Mouse (Mus musculus) layer of hippocampus, postnatal 14 days (tissue): Measurements from ENCODE around the gene Gm42669. TPM values are rescaled to one million over a fixed set of nuclear protein-coding genes. Genes with fewer than 3 reads are reported as not detected.

Experiments used
- DNase-seq, 2 experiments: peaks; one replicate each; pipeline ENCODE4 v3.0.0; 2021 to 2022; ENCODE audit warnings: low spot score in 2 of 2, mixed read lengths in 1 of 2
- total RNA-seq, 2 experiments: library from RNA; stranded (reverse); gene quantifications; 2 replicates each; pipeline ENCODE4 v1.2.3; 2021

Gene Gm42669
- total RNA-seq, 2 experiments from 2014 or later, result 0.41 to 0.45 TPM

GRCm38 (mm10) chr5:107518602-107519001 lies 11.2 kb downstream of the Gm42669 start:
- DNase-seq, result no peak

- no peak for DNase-seq
Observed at GRCm38 (mm10) chr5:107521386-107521785, 14.0 kb downstream of the Gm42669 start.

- DNase-seq, result no peak
Observed at GRCm38 (mm10) chr5:107521897-107522296, 14.5 kb downstream of the Gm42669 start.

GRCm38 (mm10) chr5:107524281-107524680 lies 16.9 kb downstream of the Gm42669 start:
- DNase-seq, result no peak

DNA sequence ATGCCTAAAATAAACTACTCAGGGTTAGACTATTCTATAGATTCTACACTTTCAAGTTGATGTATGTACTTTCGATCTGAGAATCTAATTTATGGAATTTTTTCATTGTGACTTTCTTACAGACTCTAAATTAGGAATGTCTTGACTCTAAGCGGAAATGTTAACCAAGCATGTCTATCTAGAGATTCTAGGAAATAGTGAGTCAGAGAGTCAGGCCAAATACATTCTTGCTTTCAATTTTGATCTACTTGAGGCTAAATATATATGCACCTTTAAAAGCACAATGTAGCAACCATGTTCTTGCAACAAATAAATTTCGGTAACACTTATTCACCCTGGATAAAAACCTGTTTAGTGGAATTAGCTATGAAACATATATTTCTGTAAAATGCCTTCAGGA lies 21.4 kb downstream of the Gm42669 start:
- no peak for DNase-seq

DNA sequence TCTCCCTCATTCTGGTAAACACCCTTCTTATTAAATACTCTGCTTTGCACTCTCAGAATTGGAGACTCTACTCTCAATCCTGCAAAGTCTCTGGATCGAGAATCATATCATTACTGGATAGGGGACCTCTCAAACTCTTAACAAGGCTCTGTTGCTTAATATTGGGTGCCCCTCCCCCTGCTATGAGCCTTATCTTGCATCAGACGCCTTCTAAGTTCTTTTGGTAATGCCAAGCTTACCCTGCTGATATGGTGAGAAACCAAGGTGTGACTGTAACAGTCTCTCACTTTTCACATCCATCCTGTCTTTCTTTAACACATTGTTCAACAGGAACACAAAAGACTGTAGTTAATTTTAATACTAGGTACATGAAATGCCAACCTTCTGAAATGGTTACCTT lies 26.2 kb downstream of the Gm42669 start:
- no peak for DNase-seq

DNA sequence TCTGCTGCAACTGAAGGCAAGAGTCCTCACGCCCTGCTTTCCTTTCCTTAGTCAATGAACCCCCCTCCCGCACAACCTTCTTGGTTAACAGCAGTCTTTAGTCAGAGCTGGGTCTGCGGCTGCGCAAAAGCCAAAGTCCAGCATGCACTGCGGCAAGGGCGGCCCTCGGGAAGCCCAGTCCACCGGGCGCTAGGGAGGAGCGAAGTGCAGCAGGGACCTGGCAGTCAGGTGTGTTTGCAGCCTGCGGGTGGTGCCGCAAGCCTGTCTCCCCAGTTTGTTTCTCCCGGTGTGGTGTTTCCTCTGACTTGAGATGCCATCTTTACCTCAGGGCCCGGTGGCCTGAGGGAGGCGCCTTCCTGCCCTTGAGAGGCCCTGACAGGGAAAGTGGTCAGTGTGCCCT lies 27.2 kb downstream of the Gm42669 start, which contains the start of gene 1700028K03Rik:
Gene 1700028K03Rik, plus strand, starts transcription at position 129 of the 400 bp plus-strand sequence.
- no peak for DNase-seq

DNA sequence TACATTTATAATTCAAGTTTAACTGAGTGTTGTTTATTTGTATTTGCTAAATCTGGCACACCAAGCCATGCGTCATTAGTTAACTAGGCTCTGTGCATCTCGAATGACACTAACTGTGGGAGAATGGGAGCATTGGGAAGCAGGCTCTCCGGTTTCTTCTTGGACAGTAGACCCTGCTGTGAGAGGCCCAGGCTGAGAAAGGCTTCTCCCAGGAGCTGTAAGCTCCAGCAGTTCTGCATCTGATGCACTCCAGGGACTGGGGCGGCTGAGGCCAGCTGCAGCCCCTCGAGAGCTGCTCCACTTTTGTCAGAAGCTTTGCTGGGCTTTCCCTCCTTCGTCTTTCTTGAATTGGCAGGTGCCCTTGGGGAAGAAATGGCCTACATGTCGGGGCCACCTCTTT lies 34.3 kb downstream of the Gm42669 start:
- no peak for DNase-seq

- no peak for DNase-seq
Observed at GRCm38 (mm10) chr5:107545927-107546326, 38.5 kb downstream of the Gm42669 start.

- no peak for DNase-seq
Observed at GRCm38 (mm10) chr5:107547955-107548354, 40.5 kb downstream of the Gm42669 start.

DNA sequence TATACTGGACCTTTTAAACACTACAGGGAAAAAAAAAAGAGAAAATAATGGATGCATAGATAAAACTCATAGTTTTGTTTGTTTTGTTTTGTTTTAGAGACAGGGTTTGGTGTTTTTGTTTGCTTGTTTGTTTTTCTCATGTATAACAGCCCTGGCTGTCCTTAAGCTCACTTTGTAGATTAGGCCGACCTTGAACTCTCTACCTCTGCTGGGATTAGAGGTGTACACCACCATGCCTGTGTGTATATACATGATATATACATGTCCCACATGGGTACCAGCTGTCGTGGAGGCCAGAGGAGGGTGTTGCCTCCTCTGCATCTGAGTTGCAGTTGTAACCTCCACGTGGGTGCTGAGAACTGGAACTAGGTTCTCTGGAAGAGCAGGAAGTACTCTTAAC lies 41.0 kb downstream of the Gm42669 start:
- no peak for DNase-seq

- DNase-seq, result no peak
Observed at GRCm38 (mm10) chr5:107554336-107554735, 46.9 kb downstream of the Gm42669 start.

GRCm38 (mm10) chr5:107556969-107557368 lies 49.5 kb downstream of the Gm42669 start:
- DNase-seq, result no peak

DNA sequence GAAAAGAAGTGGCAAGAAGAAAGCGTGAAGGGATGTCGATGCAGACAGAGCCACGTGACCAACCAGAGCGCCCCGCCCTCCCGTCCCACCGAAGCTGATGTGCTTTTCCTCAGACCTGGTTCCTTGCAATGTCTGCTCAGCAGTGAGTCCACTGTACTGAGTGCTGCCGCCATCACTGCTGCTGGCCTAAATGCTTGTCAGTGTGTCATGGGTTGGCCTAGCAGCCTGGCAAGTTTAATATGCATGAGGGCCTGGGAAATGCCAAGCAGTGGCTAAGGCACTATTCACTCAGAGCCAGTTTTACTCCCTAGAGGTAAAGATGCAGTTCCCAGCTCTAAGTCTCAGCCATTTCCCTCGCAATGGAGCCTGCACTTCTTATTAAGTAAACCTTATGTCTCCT lies 61.7 kb downstream of the Gm42669 start:
- peak in 1 of 2 experiments; percentile 14 for DNase-seq

DNA sequence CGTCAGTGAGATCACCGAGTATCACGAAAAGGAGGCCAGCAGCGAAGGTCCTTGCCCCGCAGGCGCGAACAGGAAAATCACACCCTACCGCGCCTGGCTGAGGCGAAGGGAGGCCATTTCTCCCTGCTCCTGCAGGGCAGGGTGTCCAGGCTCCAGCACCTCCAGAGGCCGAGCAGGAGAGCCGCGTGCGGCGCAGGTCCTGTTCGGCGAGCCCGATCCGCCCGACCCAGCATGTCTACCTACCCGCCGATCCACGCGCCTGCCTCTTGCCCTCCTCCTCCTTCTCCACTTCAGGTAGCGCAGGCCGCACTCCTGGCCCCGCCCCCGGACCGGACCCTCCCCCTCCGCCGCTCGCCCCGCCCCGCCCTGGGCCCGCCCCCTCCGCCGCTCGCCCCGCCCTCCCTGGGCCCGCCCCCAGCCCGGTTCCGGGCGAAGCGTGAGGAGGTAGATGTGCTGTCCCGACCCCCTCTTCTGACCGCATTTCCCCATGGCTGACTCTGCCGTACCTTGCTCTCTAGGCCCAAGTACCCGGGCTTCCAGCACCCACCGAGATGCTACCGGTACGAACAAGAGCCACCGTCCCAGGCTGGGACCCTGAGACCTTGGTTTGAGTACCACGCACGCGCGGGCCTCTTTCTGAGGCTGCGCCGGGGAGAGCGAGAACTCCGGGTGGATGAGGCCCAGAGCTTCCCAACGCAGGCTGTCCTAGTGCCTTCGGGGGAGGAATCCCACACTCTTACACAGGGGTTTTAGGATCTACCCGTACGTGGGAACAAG lies 90.1 kb downstream of the Gm42669 start, which contains the start of the genes Rpap2 and Glmn:
Gene Rpap2, plus strand, starts transcription at position 73 of the 777 bp plus-strand sequence.
Gene Glmn, minus strand, starts transcription at position 588 of the 777 bp plus-strand sequence.
- DNase-seq, result peak; percentile 82 to 85

- DNase-seq, result no peak
Observed at GRCm38 (mm10) chr5:107598380-107598779, 91.0 kb downstream of the Gm42669 start.

DNA sequence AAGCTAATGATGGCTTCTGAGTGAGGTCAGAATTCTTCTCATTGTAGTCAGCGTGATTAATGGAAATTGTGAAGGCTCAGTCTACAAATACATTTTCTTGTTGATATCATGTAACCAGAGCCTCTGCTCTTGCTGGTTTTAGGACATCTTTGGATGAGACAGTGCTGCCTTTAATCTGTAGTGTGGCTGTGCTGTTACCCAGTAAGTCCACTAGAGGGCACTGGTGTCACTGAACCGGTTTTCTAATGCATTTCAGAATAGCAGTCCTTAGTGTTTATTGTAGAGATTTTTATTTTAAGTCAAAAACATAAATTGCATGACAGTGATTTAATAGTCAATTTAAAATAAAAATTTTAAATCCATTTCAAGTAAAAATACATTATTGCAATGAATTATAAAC lies 103.8 kb downstream of the Gm42669 start:
- peak; percentile 59 to 80 for DNase-seq

DNA sequence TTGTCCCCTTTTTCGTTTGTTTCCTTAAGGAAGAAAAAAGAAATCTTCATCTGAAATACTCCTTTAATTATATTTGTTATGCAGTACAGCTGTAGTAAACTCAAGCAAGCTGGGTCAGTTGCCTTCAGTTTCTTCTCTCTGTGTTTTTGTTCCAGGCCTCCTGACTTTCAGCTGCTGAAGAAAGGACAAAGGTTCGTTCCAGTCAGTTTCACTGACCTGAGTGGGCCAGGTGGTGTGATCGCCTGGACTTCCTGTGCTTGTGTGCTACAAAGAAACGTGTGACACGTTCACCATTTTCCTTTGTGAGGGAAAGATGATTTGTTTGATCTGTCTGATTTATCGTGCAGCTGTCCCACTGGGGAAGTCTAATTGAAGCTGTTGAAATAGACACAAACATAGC lies 110.6 kb downstream of the Gm42669 start:
- DNase-seq, result no peak

GRCm38 (mm10) chr5:107621327-107621726 lies 113.9 kb downstream of the Gm42669 start:
- DNase-seq, result no peak
